Mouse (Mus musculus) CH12.LX (cell line): ENCODE measurements at regions not wholly inside any gene's neighbourhood (a gene's known extent, or its start where the extent isn't known, plus 50 kb on each side); places are given as distances from the start of the nearest gene placed in this dataset.

Experiments used
- DNase-seq: peaks from one replicate; pipeline ENCODE4 v3.0.0-alpha.2; 2013; ENCODE audit errors: extremely low read depth
- H3K27ac ChIP-seq: 2 replicates; pipeline ENCODE4 v1.5.1; 2012; ENCODE audit warnings: low read depth, mild to moderate bottlenecking, control low read depth, moderate library complexity; ENCODE audit not compliant: insufficient read depth
- H3K27me3 ChIP-seq: replicated peaks from 2 replicates; pipeline ENCODE3; 2012; ENCODE audit warnings: inconsistent platforms
- H3K36me3 ChIP-seq, 2 experiments: replicated peaks in 1 of 2; 2 replicates each; pipeline versions ENCODE3 to v1.6.1; 2012; ENCODE audit warnings: inconsistent platforms in 1 of 2, low read length in 1 of 2, mild to moderate bottlenecking in 1 of 2, mixed read lengths in 1 of 2, moderate library complexity in 1 of 2; ENCODE audit not compliant: control insufficient read depth in 1 of 2, insufficient read depth in 1 of 2
- H3K4me1 ChIP-seq, 2 experiments: 2 replicates each; pipeline ENCODE4 v1.6.1; 2012; ENCODE audit warnings: inconsistent platforms in 1 of 2, moderate library complexity in 1 of 2; ENCODE audit not compliant: insufficient read depth in 2 of 2, control insufficient read depth in 1 of 2
- H3K4me2 ChIP-seq: 2 replicates; pipeline ENCODE4 v1.6.1; 2012; ENCODE audit warnings: low read depth, mild to moderate bottlenecking, control low read depth; ENCODE audit not compliant: poor library complexity, insufficient read depth, severe bottlenecking
- H3K4me3 ChIP-seq, 3 experiments: fragments of 150-350 bp in 1 of 3; sonication (generic) in 1 of 3; replicated peaks in 1 of 3; 2 replicates each; pipeline versions ENCODE3 to v1.5.1; 2011 to 2012; ENCODE audit warnings: low read depth in 2 of 3, low read length in 2 of 3, mild to moderate bottlenecking in 2 of 3, moderate library complexity in 2 of 3, control low read depth in 1 of 3, improper control_type of control experiment in 1 of 3, inconsistent platforms in 1 of 3, mixed read lengths in 1 of 3; ENCODE audit not compliant: poor library complexity in 1 of 3
- H3K79me2 ChIP-seq: replicated peaks from 2 replicates; pipeline ENCODE4 v1.6.1; 2012; ENCODE audit warnings: mild to moderate bottlenecking, moderate library complexity; ENCODE audit not compliant: control insufficient read depth, poor library complexity, insufficient read depth, severe bottlenecking; ENCODE audit errors: extremely low read depth
- H3K9ac ChIP-seq: 2 replicates; pipeline ENCODE4 v1.6.1; 2012; ENCODE audit warnings: low read depth, mild to moderate bottlenecking, control low read depth, moderate library complexity; ENCODE audit not compliant: insufficient read depth
- H3K9me3 ChIP-seq: replicated peaks from 2 replicates; pipeline ENCODE3; 2012; ENCODE audit warnings: low read length, inconsistent platforms, mixed read lengths
- CHD1 ChIP-seq: IDR thresholded peaks from 2 replicates; pipeline ENCODE4 v1.6.1; 2012; ENCODE audit warnings: low read depth, low read length, improper control_type of control experiment, inconsistent platforms
- E2F4 ChIP-seq: IDR thresholded peaks from 2 replicates; pipeline ENCODE4 v1.6.1; 2011; ENCODE audit warnings: low read depth, low read length, improper control_type of control experiment; ENCODE audit not compliant: insufficient replicate concordance
- ELF1 ChIP-seq: IDR thresholded peaks from 2 replicates; pipeline ENCODE4 v1.6.1; 2014; ENCODE audit warnings: low read depth, mild to moderate bottlenecking, inconsistent platforms, low read length, improper control_type of control experiment
- EP300 ChIP-seq: IDR thresholded peaks from 2 replicates; pipeline ENCODE4 v1.6.1; 2011; ENCODE audit warnings: low read length, improper control_type of control experiment
- ETS1 ChIP-seq: conservative IDR thresholded peaks from 2 replicates; pipeline ENCODE4 v1.6.1; 2012; ENCODE audit warnings: low read depth, mild to moderate bottlenecking, inconsistent platforms, low read length, improper control_type of control experiment, moderate library complexity
- IRF4 ChIP-seq: IDR thresholded peaks from 2 replicates; pipeline ENCODE4 v1.6.1; 2014; ENCODE audit warnings: low read depth, mild to moderate bottlenecking, inconsistent platforms, low read length, improper control_type of control experiment
- JUN ChIP-seq: IDR thresholded peaks from 2 replicates; pipeline ENCODE4 v1.6.1; 2011; ENCODE audit warnings: low read depth, mild to moderate bottlenecking, low read length, improper control_type of control experiment, moderate library complexity; ENCODE audit not compliant: insufficient read depth
- JUND ChIP-seq: conservative IDR thresholded peaks from 2 replicates; pipeline ENCODE4 v1.6.1; 2011; ENCODE audit warnings: low read depth, low read length, improper control_type of control experiment
- MAFK ChIP-seq: IDR thresholded peaks from 2 replicates; pipeline ENCODE4 v1.6.1; 2011; ENCODE audit warnings: low read length, improper control_type of control experiment; ENCODE audit not compliant: insufficient replicate concordance
- MXI1 ChIP-seq: IDR thresholded peaks from 2 replicates; pipeline ENCODE4 v1.6.1; 2011; ENCODE audit warnings: mild to moderate bottlenecking, low read depth, low read length, improper control_type of control experiment
- NELFE ChIP-seq: IDR thresholded peaks from 2 replicates; pipeline ENCODE4 v1.6.1; 2011; ENCODE audit warnings: low read depth, low read length, improper control_type of control experiment
- NRF1 ChIP-seq: IDR thresholded peaks from 2 replicates; pipeline ENCODE4 v1.6.1; 2014; ENCODE audit warnings: low read depth, mild to moderate bottlenecking, inconsistent platforms, low read length, improper control_type of control experiment, moderate library complexity
- RCOR1 ChIP-seq: conservative IDR thresholded peaks from 2 replicates; pipeline ENCODE4 v1.6.1; 2012; ENCODE audit warnings: low read depth, mild to moderate bottlenecking, inconsistent platforms, low read length, improper control_type of control experiment
- SMC3 ChIP-seq: IDR thresholded peaks from 2 replicates; pipeline ENCODE4 v1.6.1; 2011; ENCODE audit warnings: low read depth, low read length, improper control_type of control experiment
- TBP ChIP-seq: conservative IDR thresholded peaks from 2 replicates; pipeline ENCODE4 v1.6.1; 2011; ENCODE audit warnings: low read depth, low read length, improper control_type of control experiment
- TCF12 ChIP-seq: IDR thresholded peaks from 2 replicates; pipeline ENCODE4 v1.6.1; 2014; ENCODE audit warnings: low read depth, mild to moderate bottlenecking, inconsistent platforms, low read length, improper control_type of control experiment
- UBTF ChIP-seq: IDR thresholded peaks from 2 replicates; pipeline ENCODE4 v1.6.1; 2012; ENCODE audit warnings: low read depth, mild to moderate bottlenecking, inconsistent platforms, low read length, improper control_type of control experiment, moderate library complexity
- USF2 ChIP-seq: conservative IDR thresholded peaks from 2 replicates; pipeline ENCODE4 v1.6.1; 2011; ENCODE audit warnings: low read depth, low read length, improper control_type of control experiment
- ZC3H11A ChIP-seq: IDR thresholded peaks from 2 replicates; pipeline ENCODE4 v1.6.1; 2012; ENCODE audit warnings: low read depth, mild to moderate bottlenecking, inconsistent platforms, low read length, improper control_type of control experiment
- ZKSCAN1 ChIP-seq: IDR thresholded peaks from 2 replicates; pipeline ENCODE4 v1.6.1; 2012; ENCODE audit warnings: low read depth, inconsistent platforms, low read length, improper control_type of control experiment, borderline replicate concordance
- ZNF384 ChIP-seq: IDR thresholded peaks from 2 replicates; pipeline ENCODE4 v1.6.1; 2012; ENCODE audit warnings: low read depth, low read length, improper control_type of control experiment, inconsistent platforms
- dilution Hi-C: fragments of 300-500 bp; cut with MboI; formaldehyde crosslinking; loops from 2 replicates; pipeline ENCODE4 v1.14.3; 2020; ENCODE audit warnings: low sequenced_read_pairs; ENCODE audit not compliant: extremely low pct_unique_long_range_greater_than_20kb, extremely low pct_ligation_motif_present
- in situ Hi-C: fragments of 300-500 bp; cut with MboI; formaldehyde crosslinking; loops from 3 replicates; pipeline ENCODE4 v1.14.3; 2019; ENCODE audit warnings: low sequenced_read_pairs, low pct_ligation_motif_present, low pct_unique_long_range_greater_than_20kb, mixed read lengths

- no peaks in the 10 kb centered on the region for H3K9me3 ChIP-seq
- no peak for DNase-seq
- H3K4me3 ChIP-seq = no peak overlapping the region
- in situ Hi-C loops = no loop called here
- no peak overlapping the region for H3K27ac ChIP-seq
- dilution Hi-C loops = no loop called here
- H3K36me3 ChIP-seq = no peaks in the 10 kb centered on the region
- TF ChIP-seq TCF12 = no peak
- no peak for TF ChIP-seq IRF4
- TF ChIP-seq, all 38 proteins: peak for 0
- H3K9ac ChIP-seq = no peak overlapping the region
- H3K27me3 ChIP-seq = no peaks in the 10 kb centered on the region
- H3K4me2 ChIP-seq = no peak overlapping the region
- no peaks in the 10 kb centered on the region for H3K79me2 ChIP-seq
- no peaks in the 10 kb centered on the region for H3K4me1 ChIP-seq
Observed at GRCm38 (mm10) chr1:96347231-96347630, 524.7 kb downstream of the Slco4c1 start.

DNA sequence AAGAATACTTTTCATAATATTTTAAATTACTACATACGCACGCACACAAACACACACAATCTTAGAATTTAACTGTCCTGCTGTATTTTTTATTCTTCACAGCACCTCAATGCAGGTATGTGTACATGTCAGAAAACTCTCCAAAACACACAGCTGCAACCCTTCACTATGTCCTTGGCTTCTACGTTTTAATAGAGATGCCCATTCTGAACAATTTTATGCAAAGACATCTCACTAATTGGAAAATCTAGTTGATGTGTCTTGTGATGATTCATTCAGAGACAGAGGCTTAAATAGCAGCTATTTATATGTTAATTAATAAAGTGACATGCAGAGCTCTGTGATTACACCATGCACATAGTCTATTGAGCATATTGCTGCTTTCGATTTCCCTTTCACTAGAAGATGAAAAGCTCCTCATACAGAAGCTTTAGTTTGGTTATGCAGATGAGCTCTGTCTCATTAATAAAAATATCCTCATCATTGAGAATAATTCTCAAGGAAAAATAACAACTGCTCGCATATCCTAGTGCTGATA lies 525.4 kb downstream of the Slco4c1 start:
- Histone ChIP-seq H3K79me2 (no peaks in the 10 kb centered on the region), H3K4me1 (no peaks in the 10 kb centered on the region), H3K36me3 (no peaks in the 10 kb centered on the region), H3K27me3 (no peaks in the 10 kb centered on the region), H3K27ac (no peak overlapping the region), H3K4me2 (no peak overlapping the region), H3K4me3 (no peak overlapping the region), H3K9ac (no peak overlapping the region), H3K9me3 (no peaks in the 10 kb centered on the region)
- TF ChIP-seq ZKSCAN1 (no peak), CHD1 (no peak), NRF1 (no peak), EP300 (no peak), JUND (no peak), UBTF (no peak), MAFK (no peak), USF2 (no peak), ELF1 (no peak), SMC3 (no peak), RCOR1 (no peak), IRF4 (no peak), ETS1 (no peak), MXI1 (no peak), JUN (no peak), ZC3H11A (no peak), E2F4 (no peak), TBP (no peak), NELFE (no peak), ZNF384 (no peak)
- dilution Hi-C loops = no loop called here
- in situ Hi-C loops = no loop called here
- no peak for DNase-seq
